Mouse (Mus musculus) forebrain, embryonic 11.5 days (tissue): ENCODE results near the gene Smoc1. TPM values are rescaled to one million over a fixed set of nuclear protein-coding genes. Genes with fewer than 3 reads are reported as not detected.

ENCODE experiments used
- ATAC-seq: fragments of 200-750 bp; cut with Nextera tagmentation; replicated peaks from 2 replicates; pipeline ENCODE4 v1.8.0; 2017; ENCODE audit warnings: moderate TSS enrichment; ENCODE audit not compliant: low FRiP score
- DNase-seq: peaks from one replicate; pipeline ENCODE4 v3.0.0-alpha.2; 2017; ENCODE audit warnings: low spot score
- H3K27ac ChIP-seq: fragments of 300-500 bp; sonication (generic); 2 replicates; pipeline ENCODE4 v1.5.1; 2014; ENCODE audit warnings: low read depth, low read length
- H3K27me3 ChIP-seq: fragments of 300-500 bp; sonication (generic); 2 replicates; pipeline ENCODE4 v1.6.1; 2014; ENCODE audit warnings: mild to moderate bottlenecking, low read length, mixed read lengths; ENCODE audit not compliant: control insufficient read depth, insufficient read depth
- H3K36me3 ChIP-seq: fragments of 300-500 bp; sonication (generic); 2 replicates; pipeline ENCODE4 v1.6.1; 2014; ENCODE audit warnings: mild to moderate bottlenecking, low read length, moderate library complexity, mixed read lengths; ENCODE audit not compliant: control insufficient read depth, insufficient read depth
- H3K4me1 ChIP-seq: fragments of 300-500 bp; sonication (generic); replicated peaks from 2 replicates; pipeline ENCODE4 v1.6.1; 2014; ENCODE audit warnings: low read length, mixed read lengths; ENCODE audit not compliant: control insufficient read depth, insufficient read depth
- H3K4me2 ChIP-seq: fragments of 300-500 bp; sonication (generic); 2 replicates; pipeline ENCODE4 v1.6.1; 2014; ENCODE audit warnings: low read depth, mild to moderate bottlenecking, low read length, moderate library complexity, mixed read lengths; ENCODE audit not compliant: severe bottlenecking
- H3K4me3 ChIP-seq: fragments of 300-500 bp; sonication (generic); 2 replicates; pipeline ENCODE4 v1.5.1; 2014; ENCODE audit warnings: low read depth, low read length
- H3K9ac ChIP-seq: fragments of 300-500 bp; sonication (generic); 2 replicates; pipeline ENCODE4 v1.6.1; 2014; ENCODE audit warnings: low read length
- H3K9me3 ChIP-seq: fragments of 300-500 bp; sonication (generic); 2 replicates; pipeline ENCODE4 v1.6.1; 2016; ENCODE audit warnings: low read length, mixed read lengths; ENCODE audit not compliant: control insufficient read depth
- WGBS: fragments of 180-500 bp; shearing (Covaris S2); extraction: QIAGEN DNeasy Blood & Tissue Kit; methylation state at CpG from one replicate; pipeline ENCODE4 v1.1.7; 2014; 5-methylcytosine and 5-hydroxymethylcytosine counted together
- polyA plus RNA-seq: library from polyadenylated mRNA; unstranded; fragments of >200 nt; fragmentation: Nextera tagmentation; extraction: Ambion mirVana; gene quantifications from 2 replicates; pipeline ENCODE4 v1.2.1, GENCODE M21; 2014

Smoc1 gene
- polyA plus RNA-seq, 1 experiment from 2014 or later = 6.7 TPM

- Histone ChIP-seq H3K27me3 (no peaks in the 10 kb centered on the region), H3K9me3 (no peaks in the 10 kb centered on the region), H3K4me3 (no peak overlapping the region), H3K9ac (no peak overlapping the region), H3K36me3 (no peaks in the 10 kb centered on the region), H3K4me2 (no peak overlapping the region), H3K27ac (no peak overlapping the region), H3K4me1 (peaks cover 2% of the 10 kb centered on the region; the same call in 1 of the 2 replicates)
- WGBS = 38% methylated on average over 7 of the region's 7 CpGs
- ATAC-seq (no peak), DNase-seq (no peak)
Observed at GRCm38 (mm10) chr12:81108600-81109011, 82.0 kb downstream of the Smoc1 start.

GRCm38 (mm10) chr12:81110006-81110405 lies 83.4 kb downstream of the Smoc1 start:
- peaks cover 2% of the 10 kb centered on the region; the same call in 1 of the 2 replicates for H3K4me1 ChIP-seq
- no peak for DNase-seq
- H3K36me3 ChIP-seq = no peaks in the 10 kb centered on the region
- no peak overlapping the region for H3K4me3 ChIP-seq
- no peak overlapping the region for H3K9ac ChIP-seq
- H3K4me2 ChIP-seq = no peak overlapping the region
- no peaks in the 10 kb centered on the region for H3K27me3 ChIP-seq
- H3K9me3 ChIP-seq = no peaks in the 10 kb centered on the region
- WGBS = 86% methylated on average over 3 of the region's 3 CpGs
- ATAC-seq = no peak
- H3K27ac ChIP-seq = no peak overlapping the region

- Histone ChIP-seq H3K4me2 (no peak overlapping the region), H3K36me3 (no peaks in the 10 kb centered on the region), H3K4me1 (peaks cover 2% of the 10 kb centered on the region; the same call in 1 of the 2 replicates), H3K27ac (no peak overlapping the region), H3K27me3 (no peaks in the 10 kb centered on the region), H3K9me3 (no peaks in the 10 kb centered on the region), H3K9ac (no peak overlapping the region), H3K4me3 (no peak overlapping the region)
- 90% methylated on average over 4 of the region's 4 CpGs for WGBS
- DNase-seq = no peak
- no peak for ATAC-seq
Observed at GRCm38 (mm10) chr12:81112321-81112720, 85.7 kb downstream of the Smoc1 start.

- DNase-seq = no peak
- Histone ChIP-seq H3K4me1 (no peaks in the 10 kb centered on the region), H3K9me3 (no peaks in the 10 kb centered on the region), H3K4me2 (no peak overlapping the region), H3K4me3 (no peak overlapping the region), H3K27ac (no peak overlapping the region), H3K36me3 (no peaks in the 10 kb centered on the region), H3K9ac (no peak overlapping the region), H3K27me3 (no peaks in the 10 kb centered on the region)
- ATAC-seq = no peak
Observed at GRCm38 (mm10) chr12:81120301-81120700, 93.7 kb downstream of the Smoc1 start.

GRCm38 (mm10) chr12:81123793-81124192 lies 97.2 kb downstream of the Smoc1 start:
- Histone ChIP-seq H3K36me3 (no peaks in the 10 kb centered on the region), H3K9me3 (no peaks in the 10 kb centered on the region), H3K4me2 (no peak overlapping the region), H3K27me3 (no peaks in the 10 kb centered on the region), H3K9ac (no peak overlapping the region), H3K4me1 (no peaks in the 10 kb centered on the region), H3K27ac (no peak overlapping the region), H3K4me3 (no peak overlapping the region)
- no peak for ATAC-seq
- DNase-seq = no peak

GRCm38 (mm10) chr12:81126842-81127241 lies 100.2 kb downstream of the Smoc1 start:
- no peaks in the 10 kb centered on the region for H3K4me1 ChIP-seq
- H3K4me2 ChIP-seq = no peak overlapping the region
- no peaks in the 10 kb centered on the region for H3K9me3 ChIP-seq
- 88% methylated on average over 3 of the region's 3 CpGs for WGBS
- H3K36me3 ChIP-seq = no peaks in the 10 kb centered on the region
- DNase-seq = no peak
- no peak overlapping the region for H3K27ac ChIP-seq
- no peak overlapping the region for H3K9ac ChIP-seq
- no peaks in the 10 kb centered on the region for H3K27me3 ChIP-seq
- H3K4me3 ChIP-seq = no peak overlapping the region
- ATAC-seq = no peak

- H3K36me3 ChIP-seq = no peaks in the 10 kb centered on the region
- 89% methylated on average over 5 of the region's 5 CpGs for WGBS
- DNase-seq (no peak), ATAC-seq (no peak)
- H3K27ac ChIP-seq = no peak overlapping the region
- no peaks in the 10 kb centered on the region for H3K4me1 ChIP-seq
- no peak overlapping the region for H3K9ac ChIP-seq
- no peaks in the 10 kb centered on the region for H3K27me3 ChIP-seq
- no peak overlapping the region for H3K4me3 ChIP-seq
- no peak overlapping the region for H3K4me2 ChIP-seq
- no peaks in the 10 kb centered on the region for H3K9me3 ChIP-seq
Observed at GRCm38 (mm10) chr12:81128693-81129092, 102.1 kb downstream of the Smoc1 start.

GRCm38 (mm10) chr12:81130692-81131091 lies 104.1 kb downstream of the Smoc1 start:
- DNase-seq (no peak), ATAC-seq (no peak)
- no peaks in the 10 kb centered on the region for H3K36me3 ChIP-seq
- H3K27me3 ChIP-seq = no peaks in the 10 kb centered on the region
- H3K27ac ChIP-seq = no peak overlapping the region
- WGBS = 65% methylated on average over 3 of the region's 3 CpGs
- no peaks in the 10 kb centered on the region for H3K9me3 ChIP-seq
- no peaks in the 10 kb centered on the region for H3K4me1 ChIP-seq
- no peak overlapping the region for H3K4me2 ChIP-seq
- H3K4me3 ChIP-seq = no peak overlapping the region
- no peak overlapping the region for H3K9ac ChIP-seq

- H3K27me3 ChIP-seq = no peaks in the 10 kb centered on the region
- H3K27ac ChIP-seq = no peak overlapping the region
- 82% methylated on average over 4 of the region's 4 CpGs for WGBS
- H3K4me3 ChIP-seq = no peak overlapping the region
- H3K36me3 ChIP-seq = no peaks in the 10 kb centered on the region
- ATAC-seq = no peak
- no peak overlapping the region for H3K4me2 ChIP-seq
- H3K9ac ChIP-seq = no peak overlapping the region
- no peak for DNase-seq
- H3K4me1 ChIP-seq = no peaks in the 10 kb centered on the region
- no peaks in the 10 kb centered on the region for H3K9me3 ChIP-seq
Observed at GRCm38 (mm10) chr12:81131114-81131513, 104.5 kb downstream of the Smoc1 start.
